Mouse (Mus musculus) CD4-positive naive resting alpha-beta T cell, adult 57 days (primary cell): ENCODE measurements around the gene Wdr20. TPM values are rescaled to one million over a fixed set of nuclear protein-coding genes. Genes with fewer than 3 reads are reported as not detected.

Source experiments
- total RNA-seq: library from RNA; stranded (reverse); gene quantifications from one replicate; pipeline ENCODE4 v1.2.4, GENCODE M21; 2023

Wdr20 gene
- total RNA-seq, result 78.1 TPM

DNA sequence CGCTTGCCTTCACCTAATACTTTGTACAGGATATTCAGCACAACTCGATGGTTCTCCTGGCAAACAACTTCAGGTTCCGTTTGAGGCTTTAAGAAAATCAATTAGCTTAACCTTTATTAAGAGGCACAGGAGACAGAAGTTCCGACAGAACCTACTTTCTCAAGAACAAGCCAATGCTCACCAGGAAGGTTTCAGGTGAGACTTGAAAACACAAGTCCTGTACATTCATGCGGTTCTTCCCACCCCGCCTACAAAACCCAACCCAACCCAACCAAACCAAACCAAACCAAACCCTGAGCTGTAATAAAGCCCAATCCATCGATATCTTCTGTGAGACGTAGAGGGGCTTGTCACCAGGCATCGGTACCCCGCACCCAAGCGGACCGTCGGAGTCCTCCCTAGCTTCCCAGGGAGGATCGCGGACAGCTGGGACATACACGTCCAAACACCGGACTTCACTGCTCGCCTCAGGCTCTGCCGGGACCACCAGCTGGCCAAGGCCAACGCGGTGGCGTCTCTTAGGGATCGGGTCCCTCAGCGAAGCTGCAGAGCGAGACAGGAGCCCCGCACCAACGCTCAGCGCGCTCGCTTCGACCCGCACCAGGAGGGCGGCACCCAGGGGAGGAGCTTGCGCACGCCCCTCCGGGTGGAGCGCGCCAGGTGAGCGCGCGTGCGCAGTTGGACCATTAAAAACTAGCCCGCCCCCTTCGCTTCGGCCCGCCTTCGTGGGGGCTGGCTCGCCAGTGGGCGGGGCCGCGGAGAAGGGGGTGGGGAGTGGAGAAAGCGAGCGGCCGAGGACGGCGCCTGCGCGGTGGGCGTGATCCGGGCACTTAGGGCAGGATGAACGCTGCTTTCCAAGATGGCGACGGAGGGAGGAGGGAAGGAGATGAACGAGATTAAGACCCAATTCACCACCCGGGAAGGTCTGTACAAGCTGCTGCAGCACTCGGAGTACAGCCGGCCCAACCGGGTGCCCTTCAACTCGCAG, at the start of gene Wdr20:
TSS of gene Wdr20 (plus strand) at position 775 of the 988 bp plus-strand sequence.

DNA sequence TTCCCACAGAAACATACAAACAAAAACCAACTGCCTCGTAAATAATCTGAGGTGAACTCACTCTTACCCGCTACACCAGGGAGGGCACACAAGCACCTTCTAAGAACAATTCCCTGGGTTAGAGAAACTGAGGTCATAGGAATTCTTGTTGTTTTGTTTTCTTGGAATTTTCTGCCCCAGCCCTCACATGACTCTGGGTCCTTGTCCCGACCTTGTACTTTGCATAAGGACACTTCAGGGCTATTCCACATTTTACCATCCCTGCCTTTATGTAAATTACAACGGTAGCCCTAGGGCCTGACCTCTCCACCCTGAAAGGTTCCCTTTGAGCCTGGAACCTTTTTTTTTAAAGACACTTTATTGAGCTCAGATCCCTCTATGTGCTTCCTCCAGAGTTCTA, 35.2 kb upstream of the Wdr20 start, which contains the start of gene Hsp90aa1:
TSS of gene Hsp90aa1 (minus strand) at position 173 of the 400 bp plus-strand sequence.

DNA sequence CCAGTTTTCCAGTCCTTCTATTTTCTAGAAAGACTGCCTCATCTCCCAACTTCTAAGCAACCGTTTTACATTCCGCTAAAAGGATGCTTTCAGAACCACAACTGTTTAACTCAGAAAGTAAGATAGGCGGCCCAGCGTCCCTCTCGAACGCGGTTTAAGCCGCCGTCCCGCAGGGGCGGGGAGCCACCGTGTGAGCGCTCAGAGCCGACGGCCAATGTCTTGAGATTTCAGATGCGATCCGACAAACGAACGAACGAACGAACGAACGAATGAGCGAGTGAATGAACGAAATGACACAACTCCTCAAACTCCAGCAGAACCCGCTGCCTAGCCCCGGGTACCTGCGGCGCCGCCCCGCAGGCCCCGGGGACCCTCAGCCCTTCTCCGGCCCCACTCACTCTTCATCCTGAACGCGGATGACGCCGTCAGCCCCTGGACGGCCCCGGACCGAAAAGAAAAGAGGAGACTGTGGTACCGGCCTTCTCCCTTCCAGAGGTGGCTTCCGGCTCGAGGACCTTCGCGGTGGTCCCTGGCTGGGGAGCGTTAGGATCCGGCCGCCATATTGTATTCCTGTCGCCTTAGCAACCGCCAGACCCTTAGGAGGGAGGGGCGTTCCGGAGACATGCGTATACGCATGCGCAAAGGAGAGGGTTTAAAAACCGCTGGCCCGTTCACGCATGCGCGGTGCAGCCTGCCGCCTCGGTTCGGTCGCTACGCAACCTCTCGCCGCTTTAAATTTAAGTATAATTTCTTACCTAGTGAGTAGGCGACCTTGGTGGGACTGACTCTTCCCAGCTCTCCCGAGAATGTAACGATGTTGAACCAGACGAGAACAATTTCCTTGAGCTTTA, 102.8 kb downstream of the Wdr20 start, which contains the start of gene Mok:
TSS of gene Mok (minus strand) at position 592 of the 851 bp plus-strand sequence.

DNA sequence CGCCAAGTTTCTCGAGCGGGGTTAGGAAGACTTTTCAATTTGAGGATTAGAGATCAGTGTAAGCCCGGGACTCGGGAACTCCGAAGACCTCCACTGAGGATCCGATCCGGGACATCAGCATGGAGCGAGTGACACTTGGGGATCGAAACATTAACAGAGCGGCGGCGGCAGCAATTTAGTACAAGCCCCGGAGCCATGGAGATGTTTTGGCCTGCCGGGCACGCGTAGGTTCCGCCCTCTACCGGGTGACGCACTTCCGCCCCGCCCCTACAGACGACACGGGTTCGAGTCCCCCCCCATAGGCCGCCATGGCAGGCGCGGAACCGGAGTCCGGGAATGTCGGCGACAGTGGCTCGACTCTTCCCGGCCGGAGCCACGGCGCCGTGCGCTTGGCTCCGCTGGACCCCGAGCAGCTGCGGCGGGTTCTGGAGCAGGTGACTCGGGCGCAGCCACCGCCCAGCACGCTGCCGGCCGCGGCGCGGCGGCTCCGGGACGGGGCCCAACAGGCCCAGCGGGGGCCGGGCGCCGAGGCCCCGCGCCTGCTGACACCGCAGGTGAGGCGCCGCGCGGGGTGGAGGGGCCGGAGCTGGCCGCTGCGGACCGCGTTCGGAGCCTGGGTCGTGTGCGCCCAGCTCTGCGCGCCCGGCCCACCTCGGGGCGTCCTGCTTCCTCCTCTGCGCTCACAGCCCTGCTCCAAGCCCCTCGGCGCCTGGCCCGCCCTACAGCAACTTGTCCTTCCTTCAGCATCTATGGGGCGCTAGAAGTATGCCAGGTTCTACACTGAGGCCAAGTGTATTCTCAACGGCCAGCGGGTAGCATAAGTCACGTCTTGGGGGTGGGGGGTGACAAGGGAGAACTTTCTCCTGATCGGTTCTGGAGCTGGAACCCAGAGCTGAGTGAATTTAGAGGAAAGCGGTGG, 112.5 kb downstream of the Wdr20 start, which contains the start of gene Zfp839:
TSS of gene Zfp839 (plus strand) at position 244 of the 919 bp plus-strand sequence.

Other genes starting within 250 kb of the Wdr20 start
- gene Dync1h1, start 136.5 kb upstream of the Wdr20 start, total RNA-seq, result 168 TPM
- not detected for gene 1700001K19Rik, start 55.3 kb upstream of the Wdr20 start, total RNA-seq
- gene Hsp90aa1, start 35.2 kb upstream of the Wdr20 start, total RNA-seq, result 431 TPM
- not detected for gene Mok, start 103.0 kb downstream of the Wdr20 start, total RNA-seq
- 2.8 TPM for gene Zfp839, start 112.3 kb downstream of the Wdr20 start, total RNA-seq
- gene Cinp, start 151.2 kb downstream of the Wdr20 start, total RNA-seq, result 29.8 TPM
- 7.3 TPM for gene Tecpr2, start 151.3 kb downstream of the Wdr20 start, total RNA-seq
- gene Ankrd9, start 241.1 kb downstream of the Wdr20 start, total RNA-seq, result 7.0 TPM